Mouse (Mus musculus) thymus, adult 2 months (tissue): ENCODE results near the gene Syce1.

ENCODE experiments used
- CTCF ChIP-seq: fragments of 200-500 bp; IDR thresholded peaks from 2 replicates; pipeline ENCODE4 v1.5.1; 2012; ENCODE audit warnings: mild to moderate bottlenecking, control low read depth, low read length, moderate library complexity, borderline replicate concordance; ENCODE audit not compliant: control insufficient read depth, poor library complexity, insufficient read depth; ENCODE audit errors: extremely low read depth
- POLR2A ChIP-seq: fragments of 200-500 bp; IDR thresholded peaks from 2 replicates; pipeline ENCODE4 v1.6.1; 2012; ENCODE audit warnings: mild to moderate bottlenecking, low read length, control low read depth, moderate library complexity; ENCODE audit not compliant: control insufficient read depth, poor library complexity, insufficient read depth; ENCODE audit errors: extremely low read depth

DNA sequence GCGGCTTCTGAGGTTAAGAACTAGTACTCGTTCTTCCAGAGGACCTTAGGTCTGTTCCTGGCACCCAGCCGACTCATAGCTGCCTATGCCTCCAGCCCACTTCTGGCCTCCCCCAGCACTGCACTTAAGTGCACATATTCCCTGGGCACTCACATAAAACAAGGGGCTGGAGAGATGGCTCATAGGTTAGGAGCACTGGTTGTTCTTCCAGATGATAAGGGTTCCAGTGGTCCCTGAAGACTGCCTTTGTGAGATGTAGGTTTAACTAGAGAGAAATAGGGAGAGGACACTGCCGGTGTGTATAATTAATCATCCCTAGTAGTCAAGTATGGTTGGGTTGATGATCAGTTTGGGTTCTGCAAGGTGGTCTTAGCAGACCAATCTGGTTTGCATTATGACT, 35.1 kb upstream of the Syce1 start:
- TF ChIP-seq CTCF (no peak), POLR2A (no peak)
